Mouse (Mus musculus): Measurements from ENCODE around the gene Ndufs1. TPM values are rescaled to one million over a fixed set of nuclear protein-coding genes. Genes with fewer than 3 reads are reported as not detected.

The Ndufs1 gene
- polyA plus RNA-seq, 1 experiment: 2.1 TPM

DNA sequence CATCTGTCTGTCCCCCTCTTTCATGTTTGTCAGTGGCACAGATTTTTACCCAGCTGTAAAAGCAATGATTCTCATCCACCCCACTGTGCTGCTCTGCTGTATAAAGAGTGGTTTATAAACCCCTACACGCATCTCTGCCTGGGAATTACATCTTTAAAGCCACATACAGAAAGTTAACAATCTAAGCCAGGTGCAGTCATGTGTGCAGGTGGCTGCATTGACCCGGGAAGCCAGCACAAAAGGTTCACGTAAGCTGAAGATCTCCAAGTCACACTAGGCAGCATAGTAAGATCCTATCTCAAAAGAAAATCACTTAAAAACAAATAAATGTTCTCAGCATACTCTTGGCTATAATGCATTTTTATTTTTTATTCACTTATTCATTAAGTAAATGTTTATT, 47.4 kb downstream of the Ndufs1 start:
- TF ChIP-seq TAL1 (IDR thresholded peaks at IDR 0.05; ENCODE audit: low read length) (no peak), GATA1 (IDR thresholded peaks at IDR 0.05; ENCODE audit: low read length) (no peak)
- H3K4me1 ChIP-seq (ENCODE audit: control insufficient read depth): peaks cover 23% of the 10 kb centered on the region
- no peaks in the 10 kb centered on the region for H3K9me3 ChIP-seq (ENCODE audit: control insufficient read depth, low read length)
- peak overlapping the region; percentile 49 for H3K4me3 ChIP-seq (replicated peaks)
- no peaks in the 10 kb centered on the region for H3K27me3 ChIP-seq (ENCODE audit: control insufficient read depth)
- H3K36me3 ChIP-seq (ENCODE audit: control insufficient read depth): peaks cover 29% of the 10 kb centered on the region

- Histone ChIP-seq H3K4me1 (ENCODE audit: control insufficient read depth) (peaks cover 20% of the 10 kb centered on the region), H3K36me3 (ENCODE audit: control insufficient read depth) (peaks cover 59% of the 10 kb centered on the region), H3K27me3 (ENCODE audit: control insufficient read depth) (no peaks in the 10 kb centered on the region), H3K4me3 (replicated peaks) (no peak overlapping the region), H3K9me3 (ENCODE audit: control insufficient read depth, low read length) (no peaks in the 10 kb centered on the region)
- TF ChIP-seq GATA1 (IDR thresholded peaks at IDR 0.05; ENCODE audit: low read length): no peak
- TF ChIP-seq TAL1 (IDR thresholded peaks at IDR 0.05; ENCODE audit: low read length): no peak
Measured at GRCm38 (mm10) chr1:63126206-63126605, 50.4 kb downstream of the Ndufs1 start.

- TF ChIP-seq GATA1 (IDR thresholded peaks at IDR 0.05; ENCODE audit: low read length): no peak
- no peak for TF ChIP-seq TAL1 (IDR thresholded peaks at IDR 0.05; ENCODE audit: low read length)
- no peak overlapping the region for H3K4me3 ChIP-seq (replicated peaks)
- no peaks in the 10 kb centered on the region for H3K27me3 ChIP-seq (ENCODE audit: control insufficient read depth)
- no peaks in the 10 kb centered on the region for H3K9me3 ChIP-seq (ENCODE audit: control insufficient read depth, low read length)
- H3K36me3 ChIP-seq (ENCODE audit: control insufficient read depth): peaks cover 82% of the 10 kb centered on the region
- peaks cover 10% of the 10 kb centered on the region for H3K4me1 ChIP-seq (ENCODE audit: control insufficient read depth)
Measured at GRCm38 (mm10) chr1:63123823-63124450, 52.7 kb downstream of the Ndufs1 start.

DNA sequence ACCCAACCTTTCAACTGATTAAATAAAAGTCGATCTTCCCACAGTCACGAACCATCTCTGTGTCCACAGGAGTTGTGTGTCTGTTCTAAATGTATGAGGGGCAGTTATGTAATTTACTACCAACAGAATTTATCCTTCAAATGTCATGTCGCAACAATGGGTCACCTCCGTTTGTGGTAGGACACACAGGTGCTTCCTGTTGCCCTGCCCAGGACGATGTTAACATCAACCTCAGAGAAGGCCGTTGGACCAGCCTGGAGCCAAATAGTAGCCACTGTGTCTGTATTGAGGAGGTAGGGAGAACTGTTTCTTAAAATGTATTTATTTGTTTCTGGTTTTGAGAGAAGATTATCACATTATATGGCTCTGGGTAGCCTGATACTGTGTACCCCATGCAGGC, 54.6 kb downstream of the Ndufs1 start:
- no peak for TF ChIP-seq TAL1 (IDR thresholded peaks at IDR 0.05; ENCODE audit: low read length)
- no peak for TF ChIP-seq GATA1 (IDR thresholded peaks at IDR 0.05; ENCODE audit: low read length)
- H3K36me3 ChIP-seq (ENCODE audit: control insufficient read depth): peaks cover 89% of the 10 kb centered on the region
- no peaks in the 10 kb centered on the region for H3K27me3 ChIP-seq (ENCODE audit: control insufficient read depth)
- no peaks in the 10 kb centered on the region for H3K9me3 ChIP-seq (ENCODE audit: control insufficient read depth, low read length)
- no peak overlapping the region for H3K4me3 ChIP-seq (replicated peaks)
- H3K4me1 ChIP-seq (ENCODE audit: control insufficient read depth): peaks cover 21% of the 10 kb centered on the region

- Histone ChIP-seq H3K9me3 (ENCODE audit: control insufficient read depth, low read length) (no peaks in the 10 kb centered on the region), H3K36me3 (ENCODE audit: control insufficient read depth) (peaks cover 82% of the 10 kb centered on the region), H3K4me3 (replicated peaks) (no peak overlapping the region), H3K27me3 (ENCODE audit: control insufficient read depth) (no peaks in the 10 kb centered on the region), H3K4me1 (ENCODE audit: control insufficient read depth) (peaks cover 32% of the 10 kb centered on the region)
- TF ChIP-seq GATA1 (IDR thresholded peaks at IDR 0.05; ENCODE audit: low read length) (no peak), TAL1 (IDR thresholded peaks at IDR 0.05; ENCODE audit: low read length) (no peak)
Measured at GRCm38 (mm10) chr1:63120382-63120781, 56.3 kb downstream of the Ndufs1 start.

- TF ChIP-seq GATA1 (IDR thresholded peaks at IDR 0.05; ENCODE audit: low read length) (no peak), TAL1 (IDR thresholded peaks at IDR 0.05; ENCODE audit: low read length) (no peak)
- no peak overlapping the region for H3K4me3 ChIP-seq (replicated peaks)
- H3K9me3 ChIP-seq (ENCODE audit: control insufficient read depth, low read length): no peaks in the 10 kb centered on the region
- H3K36me3 ChIP-seq (ENCODE audit: control insufficient read depth): peaks cover 77% of the 10 kb centered on the region
- H3K27me3 ChIP-seq (ENCODE audit: control insufficient read depth): no peaks in the 10 kb centered on the region
- H3K4me1 ChIP-seq (ENCODE audit: control insufficient read depth): peaks cover 32% of the 10 kb centered on the region
Measured at GRCm38 (mm10) chr1:63119675-63120074, 57.0 kb downstream of the Ndufs1 start.

- Histone ChIP-seq H3K27me3 (ENCODE audit: control insufficient read depth) (no peaks in the 10 kb centered on the region), H3K4me3 (replicated peaks) (peak overlapping the region; percentile 67), H3K36me3 (ENCODE audit: control insufficient read depth) (peaks cover 38% of the 10 kb centered on the region), H3K9me3 (ENCODE audit: control insufficient read depth, low read length) (no peaks in the 10 kb centered on the region), H3K4me1 (ENCODE audit: control insufficient read depth) (peaks cover 49% of the 10 kb centered on the region)
- TF ChIP-seq TAL1 (IDR thresholded peaks at IDR 0.05; ENCODE audit: low read length) (no peak), GATA1 (IDR thresholded peaks at IDR 0.05; ENCODE audit: low read length) (no peak)
Measured at GRCm38 (mm10) chr1:63115540-63115939, 61.1 kb downstream of the Ndufs1 start.

- no peaks in the 10 kb centered on the region for H3K9me3 ChIP-seq (ENCODE audit: control insufficient read depth, low read length)
- no peaks in the 10 kb centered on the region for H3K27me3 ChIP-seq (ENCODE audit: control insufficient read depth)
- peak overlapping the region; percentile 67 for H3K4me3 ChIP-seq (replicated peaks)
- TF ChIP-seq TAL1 (IDR thresholded peaks at IDR 0.05; ENCODE audit: low read length) (no peak), GATA1 (IDR thresholded peaks at IDR 0.05; ENCODE audit: low read length) (no peak)
- H3K4me1 ChIP-seq (ENCODE audit: control insufficient read depth): peaks cover 48% of the 10 kb centered on the region
- H3K36me3 ChIP-seq (ENCODE audit: control insufficient read depth): peaks cover 35% of the 10 kb centered on the region
Measured at GRCm38 (mm10) chr1:63115096-63115495, 61.5 kb downstream of the Ndufs1 start.

GRCm38 (mm10) chr1:63114136-63114781, 62.4 kb downstream of the Ndufs1 start, which contains the start of gene Ino80d:
Gene Ino80d, minus strand, starts transcription at chr1:63114667.
- peak within 1 kb of the TSS; percentile 67 for H3K4me3 ChIP-seq (replicated peaks)
- H3K4me1 ChIP-seq (ENCODE audit: control insufficient read depth): peaks cover 43% of the 10 kb centered on the region
- H3K27me3 ChIP-seq (ENCODE audit: control insufficient read depth): no peaks in the 10 kb centered on the region
- no peaks in the 10 kb centered on the region for H3K9me3 ChIP-seq (ENCODE audit: control insufficient read depth, low read length)
- no peak for TF ChIP-seq TAL1 (IDR thresholded peaks at IDR 0.05; ENCODE audit: low read length)
- TF ChIP-seq GATA1 (IDR thresholded peaks at IDR 0.05; ENCODE audit: low read length): no peak
- peaks cover 27% of the 10 kb centered on the region for H3K36me3 ChIP-seq (ENCODE audit: control insufficient read depth)

Data from erythroblast, embryonic 14.5 days (primary cell).